Mouse (Mus musculus) ES-Bruce4 (cell line): ENCODE measurements at regions not wholly inside any gene's neighbourhood (a gene's known extent, or its start where the extent isn't known, plus 50 kb on each side); places are given as distances from the start of the nearest gene placed in this dataset.

ENCODE experiments used
- CTCF ChIP-seq: IDR thresholded peaks from one replicate; pipeline ENCODE4 v1.8.1; 2011; ENCODE audit warnings: low read depth, low read length
- EP300 ChIP-seq: IDR thresholded peaks from 2 replicates; pipeline ENCODE4 v1.6.1; 2011; ENCODE audit warnings: low read depth, low read length; ENCODE audit not compliant: insufficient read depth
- POLR2A ChIP-seq: IDR thresholded peaks from one replicate; pipeline ENCODE4 v1.8.1; 2011; ENCODE audit warnings: low read length; ENCODE audit not compliant: insufficient read depth

DNA sequence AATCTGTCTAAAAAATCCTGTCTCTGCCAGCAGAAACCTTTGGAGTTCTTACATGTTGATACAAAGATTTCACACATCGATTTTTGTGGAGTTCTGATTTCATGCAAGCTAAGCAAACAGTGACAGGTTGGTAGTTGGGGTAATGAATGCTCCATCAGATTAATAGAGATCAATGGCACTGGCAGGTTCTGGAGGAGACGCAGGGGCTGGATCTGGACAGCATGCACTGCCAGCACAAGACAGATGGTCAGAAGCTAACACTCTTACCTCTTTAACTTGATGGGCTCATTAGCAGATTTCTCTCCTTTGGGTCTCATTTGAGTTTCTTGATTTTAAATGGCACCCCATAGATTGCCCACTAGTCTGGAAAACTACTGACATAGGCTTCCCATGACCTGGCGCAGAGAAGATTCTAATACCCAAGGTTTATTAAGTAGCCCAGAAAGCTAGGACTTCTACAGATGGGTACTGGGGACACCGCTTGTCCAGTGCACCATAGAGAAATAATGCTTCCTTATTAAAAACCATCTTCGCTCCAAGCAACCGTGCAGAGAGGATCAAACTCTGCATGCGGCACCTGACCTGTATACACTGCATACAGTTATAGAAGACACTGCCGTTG, 351.7 kb downstream of the Sorl1 start:
- no peak for TF ChIP-seq CTCF
- no peak for TF ChIP-seq POLR2A
- no peak for TF ChIP-seq EP300
